Mouse (Mus musculus): ENCODE data around the gene P2ry13. TPM values are rescaled to one million over a fixed set of nuclear protein-coding genes. Genes with fewer than 3 reads are reported as not detected.
A peak's percentile ranks its signal among the peaks of the same experiment; 100 is the strongest.

The P2ry13 gene
- 10 to 100 TPM; 10.7 to 12.7 TPM for total RNA-seq (2021)

DNA sequence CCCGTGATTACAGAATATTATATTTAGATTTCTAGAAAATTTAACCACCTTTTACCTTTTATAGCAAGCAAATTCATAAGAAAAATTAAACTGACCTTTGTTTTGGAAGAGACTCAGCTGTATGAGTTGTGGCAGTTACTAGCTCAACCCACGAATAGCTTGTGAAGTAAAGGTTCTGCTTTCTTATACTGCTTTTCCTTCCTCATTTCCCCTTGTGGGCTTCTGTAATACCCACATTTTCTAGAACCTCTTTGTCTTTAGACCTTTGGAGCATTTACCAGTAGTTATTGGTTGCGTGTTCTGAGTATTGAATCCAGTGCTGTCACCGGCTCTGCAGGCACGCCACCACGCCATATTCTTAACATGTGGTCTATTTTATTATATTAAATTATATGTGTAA lies at the start of gene P2ry13:
Gene P2ry13, minus strand, starts transcription at position 156 of the 400 bp plus-strand sequence.
- DNase-seq (ENCODE audit: extremely low spot score in 1 of 2, low spot score in 2 of 2): no peak
- intact Hi-C loops (cut with DNase I): no loop called here

DNA sequence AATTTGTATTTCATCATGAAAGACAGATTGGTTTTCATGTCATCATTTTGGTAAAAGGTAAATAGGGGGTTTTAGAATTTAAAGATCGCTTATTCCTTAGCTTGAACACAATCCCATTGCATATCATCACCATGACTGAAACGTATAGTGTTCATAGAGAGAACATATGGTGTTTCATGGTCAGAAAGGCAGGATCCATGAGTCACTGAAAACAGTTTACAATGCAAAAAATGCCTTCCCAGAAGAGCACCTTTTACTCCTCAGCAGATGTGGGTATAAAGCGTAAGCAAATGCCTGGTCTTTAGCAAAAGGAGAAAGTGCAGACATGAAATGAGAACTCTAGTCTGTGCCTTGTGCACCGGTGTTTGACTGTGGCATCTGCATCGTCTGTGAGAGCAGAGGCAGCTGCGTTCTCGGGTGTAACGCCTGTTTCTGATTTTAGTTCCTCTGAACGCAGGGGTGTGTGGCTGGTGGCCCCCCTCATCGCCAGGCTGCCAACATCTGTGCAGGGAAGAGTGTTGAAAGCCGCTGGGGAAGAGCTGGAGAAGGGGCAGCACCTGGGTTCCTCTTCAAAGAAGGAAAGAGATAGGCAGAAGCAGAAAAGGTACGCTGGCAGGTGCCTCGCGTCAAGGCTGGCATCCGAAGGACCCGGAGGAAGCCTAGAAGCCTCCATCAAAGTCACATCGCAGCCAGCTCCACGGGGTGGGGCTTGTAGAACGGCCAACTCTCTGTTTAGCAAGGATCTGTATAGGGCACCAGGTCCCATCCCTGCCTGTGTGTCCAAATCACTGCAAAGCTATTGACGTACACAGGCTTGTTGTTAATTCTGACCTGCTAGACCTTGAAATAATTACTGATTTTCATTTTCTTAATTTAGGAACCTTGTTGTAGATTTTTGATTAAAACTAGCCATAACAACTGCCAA lies 47.3 kb upstream of the P2ry13 start:
- DNase-seq (ENCODE audit: extremely low spot score in 1 of 2, low spot score in 2 of 2): no peak
- intact Hi-C loops (cut with DNase I): no loop called here

DNA sequence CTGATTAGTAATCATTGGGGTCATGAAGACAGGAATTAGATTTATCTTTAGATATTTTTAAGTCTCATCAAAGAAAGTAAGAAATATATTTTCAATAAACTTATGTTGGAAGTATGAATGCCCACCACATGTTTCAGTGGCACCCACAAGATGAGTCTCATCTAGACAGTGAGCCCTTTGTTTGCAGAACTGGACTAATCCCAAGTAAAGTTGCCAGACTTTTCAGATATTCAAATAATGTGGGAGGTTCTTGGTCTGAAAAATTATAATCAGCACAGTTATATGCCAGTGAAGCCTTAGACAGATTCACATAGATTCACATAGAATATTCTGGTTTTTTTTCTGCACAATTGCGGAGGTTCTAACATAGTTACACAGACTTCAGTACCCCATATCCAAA lies 39.8 kb upstream of the P2ry13 start:
- DNase-seq (ENCODE audit: extremely low spot score in 1 of 2, low spot score in 2 of 2): no peak
- intact Hi-C loops (cut with DNase I): no loop called here

DNA sequence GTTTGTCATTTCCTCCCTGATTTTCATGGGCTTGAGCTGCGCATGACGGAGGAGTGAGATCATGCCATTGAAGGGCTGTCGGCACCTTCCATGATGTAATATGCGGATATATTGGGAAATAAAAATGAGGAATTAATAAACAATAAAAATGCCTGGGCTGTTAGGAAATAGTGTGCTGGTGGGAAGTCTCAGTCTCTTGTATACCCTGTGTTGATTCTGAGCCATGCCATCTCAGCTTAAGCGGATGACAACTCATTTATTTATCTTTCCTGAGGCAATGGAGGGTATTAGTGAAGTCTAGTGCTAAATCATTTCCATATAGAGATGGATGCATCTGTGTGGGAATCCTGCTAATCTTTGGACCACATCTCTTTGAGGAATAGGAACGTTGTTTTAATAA lies 37.3 kb upstream of the P2ry13 start:
- no peak for DNase-seq (ENCODE audit: extremely low spot score in 1 of 2, low spot score in 2 of 2)
- intact Hi-C loops (cut with DNase I): no loop called here

DNA sequence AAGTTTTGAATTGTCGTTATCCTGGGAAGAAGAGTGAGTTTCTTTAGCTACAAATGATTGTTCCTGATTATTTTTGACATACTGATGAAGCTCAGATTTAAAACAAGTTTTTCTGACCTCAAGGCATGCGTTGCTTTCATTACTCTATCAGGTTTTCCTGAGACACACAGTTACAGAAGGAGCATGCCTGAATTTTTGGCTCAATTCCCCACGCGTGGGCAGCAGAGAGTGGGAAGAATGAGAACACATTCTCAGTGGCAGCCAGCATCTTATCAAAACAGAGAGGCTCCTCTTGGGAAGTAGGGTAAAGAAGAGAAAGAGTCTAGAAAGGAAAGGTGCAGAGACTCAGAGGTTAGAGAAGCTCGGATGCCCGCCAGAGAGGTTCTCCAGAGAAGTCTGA lies 32.7 kb upstream of the P2ry13 start:
- intact Hi-C loops (cut with DNase I): no loop called here
- DNase-seq (ENCODE audit: extremely low spot score in 1 of 2, low spot score in 2 of 2): peak; percentile 56 to 76

DNA sequence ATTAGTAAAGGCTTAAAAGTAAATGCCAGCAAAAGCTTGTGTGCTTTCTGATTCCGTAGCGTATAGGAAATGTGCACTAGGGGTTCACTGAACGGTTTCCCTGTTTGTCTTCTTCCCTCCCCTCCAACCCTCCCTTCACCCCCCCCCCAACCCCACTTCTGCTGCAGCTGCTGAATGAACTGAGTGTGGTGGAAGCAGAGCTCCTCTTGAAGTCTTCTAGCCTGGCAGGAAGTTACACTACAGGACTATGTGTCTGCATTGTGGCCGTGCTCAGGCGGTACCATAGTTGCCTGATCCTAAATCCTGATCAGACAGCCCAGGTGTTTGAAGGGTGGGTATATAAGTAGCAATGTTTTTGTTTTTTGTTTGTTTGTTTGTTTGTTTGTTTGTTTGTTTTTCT lies 24.2 kb upstream of the P2ry13 start:
- intact Hi-C loops (cut with DNase I): no loop called here
- no peak for DNase-seq (ENCODE audit: extremely low spot score in 1 of 2, low spot score in 2 of 2)

DNA sequence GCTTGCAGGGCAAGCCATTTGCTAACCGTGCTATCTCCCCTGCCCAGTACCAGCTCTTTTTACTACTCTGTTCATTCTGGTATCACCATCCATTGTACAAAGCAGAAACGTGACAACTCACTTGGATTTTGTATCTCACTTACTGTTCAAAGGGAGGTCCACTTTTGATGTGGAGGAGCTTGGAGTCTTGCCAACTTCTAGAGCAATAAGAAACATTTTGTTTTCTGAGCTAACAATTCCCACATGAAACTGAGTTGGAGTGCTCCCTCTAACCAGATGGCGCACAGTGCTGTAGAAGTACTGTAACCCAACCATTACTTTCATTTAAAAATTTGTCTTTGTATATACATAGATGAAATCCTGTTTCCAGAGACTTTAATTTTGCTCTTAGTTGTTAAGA lies 20.2 kb upstream of the P2ry13 start:
- intact Hi-C loops (cut with DNase I): no loop called here
- DNase-seq (ENCODE audit: extremely low spot score in 1 of 2, low spot score in 2 of 2): no peak

DNA sequence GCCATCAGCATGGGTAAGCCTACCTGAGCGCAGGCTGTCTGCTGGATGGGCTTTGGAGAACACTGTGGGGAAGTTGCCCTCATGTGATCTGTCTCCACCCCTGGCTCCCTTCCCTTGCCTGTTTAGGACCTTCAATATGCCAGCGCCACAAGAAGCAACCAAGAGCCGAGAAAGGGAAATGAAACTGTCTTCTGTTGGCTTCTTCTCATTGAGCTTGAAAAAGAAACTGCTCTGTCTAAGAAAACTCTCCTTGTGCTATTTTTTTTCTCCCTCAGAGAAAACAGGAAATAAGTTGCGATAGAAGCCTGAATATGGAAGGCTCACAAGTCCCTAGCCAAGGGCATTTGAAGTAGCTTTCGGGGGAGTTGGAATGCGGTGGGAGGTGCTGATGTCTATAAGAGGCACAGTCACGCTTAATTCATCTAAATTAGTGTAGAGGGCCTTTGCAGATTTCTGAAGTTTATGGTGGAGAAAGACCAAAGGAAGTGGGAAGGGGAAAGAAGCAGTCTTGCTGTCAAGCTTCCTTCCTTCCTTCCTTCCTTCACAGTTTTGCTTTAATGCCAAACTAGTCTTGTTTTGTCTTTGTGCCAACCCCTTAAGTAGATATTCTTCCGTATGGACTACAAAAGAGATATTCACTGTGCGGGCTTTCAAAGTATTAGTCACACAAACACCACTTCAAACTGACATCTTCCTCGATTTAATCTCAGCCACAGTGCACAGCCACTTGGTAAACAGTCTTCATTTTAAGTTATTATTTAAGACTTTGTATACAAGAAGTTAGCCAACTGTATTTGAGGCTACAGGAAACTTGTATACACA lies 18.3 kb upstream of the P2ry13 start:
- DNase-seq (ENCODE audit: extremely low spot score in 1 of 2, low spot score in 2 of 2): peak in 1 of 2 experiments; percentile 41
- intact Hi-C loops (cut with DNase I): no loop called here

DNA sequence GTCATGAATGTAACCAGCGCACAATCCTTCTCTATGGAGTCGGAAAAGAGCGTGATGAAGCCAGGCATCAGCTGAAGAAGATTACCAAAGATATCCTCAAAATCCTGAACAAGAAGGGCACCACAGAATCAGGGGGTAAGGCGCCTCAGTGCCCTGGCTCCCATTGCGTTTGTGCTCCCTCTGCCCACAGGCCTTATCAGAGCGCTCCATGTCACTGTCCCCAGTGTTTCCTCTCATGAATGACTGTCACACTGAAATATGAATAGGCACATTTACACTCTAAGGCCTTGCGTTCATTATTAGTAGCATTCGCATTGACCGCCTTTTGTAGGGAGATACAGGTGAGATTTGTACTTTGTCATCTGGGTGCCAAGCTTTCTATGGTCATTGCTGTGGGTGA lies 17.0 kb upstream of the P2ry13 start:
- intact Hi-C loops (cut with DNase I): no loop called here
- no peak for DNase-seq (ENCODE audit: extremely low spot score in 1 of 2, low spot score in 2 of 2)

DNA sequence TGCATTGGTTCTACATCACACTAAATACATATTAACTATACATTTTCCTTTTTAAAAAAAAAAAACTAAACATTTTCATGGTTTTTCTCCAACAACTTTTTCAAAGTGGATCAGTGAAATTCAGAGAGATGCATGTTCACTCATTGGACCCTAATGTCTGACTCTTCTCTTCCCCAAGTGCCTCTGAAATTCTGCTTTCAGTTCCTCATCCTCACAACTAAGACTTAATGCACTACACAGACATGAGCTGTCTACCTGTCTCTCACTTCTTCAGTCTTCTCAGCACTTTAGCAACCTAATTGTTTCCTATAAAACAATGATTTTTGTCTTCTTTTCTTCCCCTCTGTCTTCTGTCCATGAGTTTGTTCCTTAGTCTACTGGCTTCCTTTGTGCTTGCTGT lies 14.7 kb upstream of the P2ry13 start:
- no peak for DNase-seq (ENCODE audit: extremely low spot score in 1 of 2, low spot score in 2 of 2)
- intact Hi-C loops (cut with DNase I): no loop called here

DNA sequence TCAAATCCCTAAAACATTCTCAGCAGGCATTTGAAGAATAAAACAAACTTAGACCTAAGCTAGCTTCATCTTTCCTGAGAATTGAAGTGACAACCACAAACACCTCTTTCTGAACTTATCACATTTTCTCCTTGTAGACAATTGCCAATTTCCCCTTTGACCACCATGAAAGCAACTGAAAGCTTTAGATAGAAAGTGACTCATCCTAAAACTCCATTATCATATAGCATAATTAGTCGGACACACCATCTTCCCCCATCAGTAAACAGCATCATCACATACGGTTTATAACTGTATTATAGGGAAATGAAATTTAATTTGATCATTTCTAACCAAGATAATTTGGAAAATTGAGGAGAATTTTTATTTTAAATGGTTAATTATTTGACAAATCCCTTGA lies 11.6 kb upstream of the P2ry13 start:
- no peak for DNase-seq (ENCODE audit: extremely low spot score in 1 of 2, low spot score in 2 of 2)
- intact Hi-C loops (cut with DNase I): no loop called here

DNA sequence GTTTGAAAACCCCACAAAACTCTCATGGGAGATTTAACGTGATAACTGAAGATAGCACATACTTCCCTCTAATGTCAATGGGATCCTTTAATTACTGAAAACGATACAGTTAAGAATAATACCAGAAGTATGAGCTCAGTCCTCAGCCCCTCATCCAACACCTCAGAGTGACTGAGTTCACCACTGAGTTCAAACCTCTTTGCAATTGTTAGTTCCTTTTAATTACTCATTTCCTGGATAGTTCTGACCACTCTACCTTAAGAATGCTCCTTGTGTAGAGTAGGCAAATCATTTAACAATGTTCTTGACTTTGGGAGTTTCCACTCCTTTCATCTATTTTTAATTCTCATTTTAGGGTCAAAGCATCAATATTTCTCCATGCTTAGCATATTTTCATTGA lies 8.6 kb upstream of the P2ry13 start:
- intact Hi-C loops (cut with DNase I): no loop called here
- DNase-seq (ENCODE audit: extremely low spot score in 1 of 2, low spot score in 2 of 2): no peak

DNA sequence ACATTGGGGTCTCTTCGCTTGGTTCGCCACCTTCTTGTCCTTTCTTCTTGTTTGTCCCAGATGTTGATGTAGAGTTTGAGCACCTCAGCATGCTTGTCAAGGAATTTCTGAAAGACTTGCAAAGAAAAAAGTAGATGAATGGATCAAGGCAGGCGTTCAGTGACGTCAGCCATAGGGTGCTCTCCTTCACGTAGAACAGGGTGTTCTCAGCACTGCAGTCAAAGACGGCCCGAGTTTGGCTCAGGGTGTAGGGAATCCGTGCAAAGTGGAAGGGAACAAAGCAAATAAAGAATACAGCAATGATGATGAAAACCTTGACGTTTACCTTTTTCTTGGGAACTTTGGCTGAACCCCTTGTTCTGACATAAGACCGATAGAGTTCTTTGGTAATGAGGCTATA lies 6.5 kb upstream of the P2ry13 start:
- intact Hi-C loops (cut with DNase I): no loop called here
- no peak for DNase-seq (ENCODE audit: extremely low spot score in 1 of 2, low spot score in 2 of 2)

DNA sequence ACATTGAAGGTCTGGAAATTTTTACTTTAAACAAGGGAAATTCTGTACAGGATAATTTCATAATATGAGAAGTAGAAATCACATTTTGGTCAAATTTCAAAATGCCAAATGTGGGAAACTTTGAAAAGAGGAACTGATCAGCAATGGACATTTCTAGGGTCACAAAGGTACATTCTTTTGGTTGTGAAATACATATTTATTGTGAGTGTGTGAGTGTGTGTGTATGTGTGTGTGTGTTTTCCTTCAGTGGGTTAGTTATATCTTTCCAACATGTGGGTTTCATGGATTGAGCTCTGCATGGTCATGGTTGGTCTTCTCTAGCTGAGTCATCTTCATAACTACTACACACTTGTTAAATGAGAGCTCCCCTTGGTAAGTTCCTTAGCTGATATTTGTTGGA lies 1.7 kb upstream of the P2ry13 start:
- no peak for DNase-seq (ENCODE audit: extremely low spot score in 1 of 2, low spot score in 2 of 2)
- intact Hi-C loops (cut with DNase I): no loop called here

DNA sequence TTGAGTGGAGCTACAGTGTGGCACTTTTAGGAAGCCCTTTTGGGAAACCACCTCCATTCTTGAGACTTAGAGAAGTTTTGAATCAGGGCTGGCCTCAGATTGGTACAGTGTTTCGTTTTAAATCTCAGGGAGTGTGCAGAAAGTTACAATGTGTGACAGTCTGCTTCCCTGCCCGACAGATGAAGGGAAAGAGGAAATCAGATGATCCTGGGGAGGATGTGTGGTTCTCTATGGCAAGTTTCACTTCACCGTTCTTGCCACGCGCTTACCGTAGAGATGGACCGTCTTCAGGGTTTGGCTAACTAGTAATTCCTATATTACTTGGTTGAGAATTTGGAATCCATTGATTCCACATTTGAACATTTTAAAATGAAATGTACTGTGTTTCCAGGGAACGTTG lies 1.1 kb upstream of the P2ry13 start:
- DNase-seq (ENCODE audit: extremely low spot score in 1 of 2, low spot score in 2 of 2): no peak
- intact Hi-C loops (cut with DNase I): no loop called here

DNA sequence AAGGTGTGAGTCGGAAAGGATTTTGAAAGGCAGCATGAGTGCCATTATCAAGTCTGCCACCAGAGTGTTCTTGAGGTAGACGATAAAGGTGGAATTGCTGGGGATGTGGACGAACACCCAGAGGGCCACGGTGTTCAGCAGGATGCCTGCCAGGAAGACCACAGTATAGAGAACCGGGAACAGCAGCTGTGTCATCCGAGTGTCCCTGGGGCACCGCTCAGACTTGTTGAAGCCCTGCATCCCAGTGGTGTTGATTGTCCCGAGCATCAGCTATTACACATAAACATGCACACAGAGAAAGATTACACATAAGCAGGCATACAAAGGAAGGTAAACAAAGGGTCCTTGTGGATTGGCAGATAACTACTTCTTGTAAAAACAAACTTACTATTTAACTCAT lies 593 bp downstream of the P2ry13 start:
- DNase-seq (ENCODE audit: extremely low spot score in 1 of 2, low spot score in 2 of 2): no peak
- intact Hi-C loops (cut with DNase I): no loop called here

DNA sequence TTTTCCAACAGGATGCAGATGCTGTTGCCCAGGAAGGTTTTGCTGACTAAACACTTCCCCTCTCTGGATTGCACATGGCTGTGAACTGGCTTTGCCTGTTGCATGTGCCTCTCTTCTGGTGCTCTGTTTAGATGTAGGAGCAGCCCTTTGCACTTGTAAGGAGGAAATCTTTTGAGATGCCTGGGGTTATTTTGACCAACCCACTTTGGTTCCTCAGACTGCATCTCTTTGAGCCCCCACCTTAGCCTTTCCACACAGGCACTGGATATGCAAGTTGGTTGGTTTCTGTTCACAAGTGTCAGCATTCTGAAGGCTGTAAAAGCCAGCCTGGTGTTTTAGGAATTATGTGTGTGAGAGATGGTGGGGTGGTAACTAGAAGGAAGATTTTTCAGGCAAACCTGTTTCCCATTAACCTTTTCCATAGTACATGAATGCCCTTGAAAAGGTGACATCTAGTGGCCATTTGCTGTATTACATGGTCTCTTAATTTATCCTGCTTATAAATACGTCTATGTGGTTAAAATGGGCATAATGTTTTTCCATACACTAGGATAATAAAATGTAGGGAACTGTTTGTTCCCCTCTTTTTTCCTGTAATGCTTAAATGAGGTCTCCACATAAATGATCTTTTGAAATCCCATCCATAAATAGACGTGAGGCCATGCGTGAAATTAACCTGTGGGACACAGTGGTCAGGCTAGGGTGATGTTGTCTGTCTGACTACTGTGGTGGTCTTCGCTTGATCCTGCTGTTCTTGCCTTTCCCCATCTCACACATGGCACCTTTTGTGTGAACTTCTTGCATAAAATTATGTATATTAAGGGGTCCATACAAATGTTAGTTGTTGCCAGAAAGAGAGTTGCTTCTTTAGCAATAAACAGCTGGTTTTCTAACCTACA lies 1.8 kb downstream of the P2ry13 start:
- peak in 1 of 2 experiments; percentile 66 for DNase-seq (ENCODE audit: extremely low spot score in 1 of 2, low spot score in 2 of 2)
- intact Hi-C loops (cut with DNase I): loop anchor here (5.0 kb wide), 1 partner anchor 87 kb away; no protein-coding TSS in a partner anchor

DNA sequence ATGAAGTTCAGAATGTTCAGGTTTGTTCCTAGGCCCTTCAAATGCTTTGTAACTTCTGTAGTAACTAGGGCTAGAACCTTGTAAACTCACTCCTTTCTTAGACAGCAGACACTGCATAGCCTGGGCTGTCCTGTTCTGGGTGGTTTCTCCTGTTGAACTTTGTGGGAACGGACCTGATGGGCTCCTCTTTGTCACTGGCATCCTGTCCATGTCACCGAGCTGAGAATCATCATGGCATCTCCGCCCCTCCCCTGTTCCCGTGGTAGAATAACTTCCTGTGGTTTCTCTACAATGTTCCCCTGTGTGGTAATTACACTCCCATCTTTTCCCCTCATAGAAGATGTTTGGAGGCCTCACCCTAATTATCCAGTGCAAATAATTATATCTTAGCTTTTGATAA lies 4.7 kb downstream of the P2ry13 start:
- intact Hi-C loops (cut with DNase I): loop anchor here (5.0 kb wide), 1 partner anchor 84 kb away; no protein-coding TSS in a partner anchor

More for the DNA sequence above, 4.7 kb downstream of the P2ry13 start:
- DNase-seq (ENCODE audit: extremely low spot score in 1 of 2, low spot score in 2 of 2): no peak
